Mouse (Mus musculus) heart, adult 2 months (tissue): ENCODE results near the gene 9430097D07Rik.

ENCODE experiments used
- CTCF ChIP-seq: fragments of 200-600 bp; IDR thresholded peaks from 2 replicates; pipeline ENCODE4 v1.8.1; 2022; ENCODE audit warnings: antibody characterized with exemption, mild to moderate bottlenecking, moderate library complexity
- EP300 ChIP-seq: fragments of 200-500 bp; IDR thresholded peaks from 2 replicates; pipeline ENCODE4 v1.6.1; 2011; ENCODE audit warnings: low read depth, low read length, control low read depth; ENCODE audit not compliant: insufficient read depth
- POLR2A ChIP-seq: fragments of 200-500 bp; IDR thresholded peaks from 2 replicates; pipeline ENCODE4 v1.6.1; 2011; ENCODE audit warnings: mild to moderate bottlenecking, low read depth, low read length, control low read depth; ENCODE audit not compliant: insufficient read depth

GRCm38 (mm10) chr2:32606161-32607142 is 31.0 kb upstream of the 9430097D07Rik start:
- TF ChIP-seq CTCF: peak; percentile 77
- TF ChIP-seq EP300: no peak
- TF ChIP-seq POLR2A: no peak
